Mouse (Mus musculus) E14TG2a.4 (cell line): ENCODE measurements at regions not wholly inside any gene's neighbourhood (a gene's known extent, or its start where the extent isn't known, plus 50 kb on each side); places are given as distances from the start of the nearest gene placed in this dataset.
A peak's percentile ranks its signal among the peaks of the same experiment; 100 is the strongest.

Experiments
- H3K27me3 ChIP-seq: 2 replicates; pipeline ENCODE4 v1.6.1; 2014; ENCODE audit warnings: low read length, control low read depth; ENCODE audit not compliant: insufficient read depth
- H3K36me3 ChIP-seq: 2 replicates; pipeline ENCODE4 v1.6.1; 2014; ENCODE audit warnings: low read length, control low read depth; ENCODE audit not compliant: insufficient read depth
- H3K4me1 ChIP-seq: replicated peaks from 2 replicates; pipeline ENCODE4 v1.6.1; 2014; ENCODE audit warnings: low read depth, low read length, control low read depth
- H3K4me3 ChIP-seq: replicated peaks from 2 replicates; pipeline ENCODE4 v1.5.1; 2014; ENCODE audit warnings: mild to moderate bottlenecking, low read length
- H3K9me3 ChIP-seq: 2 replicates; pipeline ENCODE4 v1.6.1; 2014; ENCODE audit warnings: low read length, control low read depth
- CTCF ChIP-seq: conservative IDR thresholded peaks from 2 replicates; pipeline ENCODE4 v1.5.1; 2014; ENCODE audit warnings: low read length
- NANOG ChIP-seq: IDR thresholded peaks from 2 replicates; pipeline ENCODE4 v1.6.1; 2014; ENCODE audit warnings: borderline replicate concordance, low read length, mixed read lengths
- POU5F1 ChIP-seq: IDR thresholded peaks from 2 replicates; pipeline ENCODE4 v1.6.1; 2014; ENCODE audit warnings: low read length, borderline replicate concordance

GRCm38 (mm10) chr11:34153749-34154525 lies 54.0 kb downstream of the Foxi1 start:
- TF ChIP-seq CTCF: no peak
- TF ChIP-seq NANOG: no peak
- no peak for TF ChIP-seq POU5F1
- Histone ChIP-seq H3K27me3 (no peaks in the 10 kb centered on the region), H3K4me3 (no peak overlapping the region), H3K9me3 (no peaks in the 10 kb centered on the region), H3K4me1 (peaks cover 5% of the 10 kb centered on the region), H3K36me3 (no peaks in the 10 kb centered on the region)

- no peak overlapping the region for H3K4me3 ChIP-seq
- no peaks in the 10 kb centered on the region; the same call in 1 of the 2 replicates for H3K27me3 ChIP-seq
- no peaks in the 10 kb centered on the region for H3K9me3 ChIP-seq
- peaks cover 4% of the 10 kb centered on the region; the same call in 1 of the 2 replicates for H3K4me1 ChIP-seq
- no peaks in the 10 kb centered on the region for H3K36me3 ChIP-seq
- TF ChIP-seq CTCF (peak; percentile 40), NANOG (no peak)
These were observed 51.1 kb upstream of the 4930469K13Rik start for GRCm38 (mm10) chr11:34149370-34149976.
